Mouse (Mus musculus) retina, embryonic 14.5 days (tissue): ENCODE results near the gene Ifi27l2a.
"Not testable (repeated sequence)": the region's sequence is repeated elsewhere in the genome, so short reads cannot be mapped to it uniquely, and the experiment has no call there.

Experiments used
- DNase-seq: peaks from one replicate; pipeline ENCODE4 v3.0.0-alpha.2; 2015; ENCODE audit warnings: low spot score

The Ifi27l2a gene

DNA sequence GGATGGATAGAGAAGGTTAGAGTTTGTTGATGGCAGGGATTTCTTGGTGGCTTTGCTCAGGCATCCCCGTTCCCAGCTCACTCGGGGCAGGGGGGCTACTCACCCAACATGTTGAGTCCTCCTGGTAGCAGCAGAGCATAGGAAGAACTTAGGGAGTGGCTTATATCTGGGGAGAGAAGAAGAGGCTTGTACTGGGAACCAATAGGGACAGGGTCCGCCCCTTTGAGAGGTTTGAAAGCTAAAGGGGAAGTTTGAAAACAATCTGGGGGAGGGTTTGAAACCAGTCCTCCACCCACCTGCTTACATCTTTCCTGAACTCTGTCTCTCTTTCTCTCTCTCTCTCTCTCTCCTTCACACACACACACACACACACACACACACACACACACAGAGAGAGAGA is at the start of gene Ifi27l2a:
Gene Ifi27l2a, minus strand, starts transcription at position 157 of the 400 bp plus-strand sequence.
- no peak for DNase-seq

DNA sequence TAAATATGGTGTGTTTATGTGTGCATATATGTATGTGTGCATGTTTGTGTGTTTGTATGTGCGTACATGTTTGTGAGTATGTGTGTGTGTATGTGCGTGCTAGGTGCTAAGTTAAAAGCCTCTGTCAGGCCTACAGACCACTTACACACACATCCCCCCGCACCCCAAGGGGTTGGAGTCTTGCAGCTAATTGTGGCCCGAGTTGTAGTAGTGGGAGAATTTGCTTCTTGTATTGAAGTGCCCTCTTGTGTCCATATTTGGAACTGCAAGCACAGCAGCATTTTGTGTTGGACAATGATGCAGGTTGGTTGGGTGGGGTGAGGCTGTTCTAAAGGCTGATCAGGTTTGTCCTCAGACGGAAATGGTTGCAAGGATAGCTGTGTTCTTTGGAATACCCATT is 49.3 kb upstream of the Ifi27l2a start:
- DNase-seq, result peak; percentile 81

- no peak for DNase-seq
Measured at GRCm38 (mm10) chr12:103491091-103491730, 47.7 kb upstream of the Ifi27l2a start.

- DNase-seq, result no peak
Measured at GRCm38 (mm10) chr12:103487750-103488149, 44.3 kb upstream of the Ifi27l2a start.

DNA sequence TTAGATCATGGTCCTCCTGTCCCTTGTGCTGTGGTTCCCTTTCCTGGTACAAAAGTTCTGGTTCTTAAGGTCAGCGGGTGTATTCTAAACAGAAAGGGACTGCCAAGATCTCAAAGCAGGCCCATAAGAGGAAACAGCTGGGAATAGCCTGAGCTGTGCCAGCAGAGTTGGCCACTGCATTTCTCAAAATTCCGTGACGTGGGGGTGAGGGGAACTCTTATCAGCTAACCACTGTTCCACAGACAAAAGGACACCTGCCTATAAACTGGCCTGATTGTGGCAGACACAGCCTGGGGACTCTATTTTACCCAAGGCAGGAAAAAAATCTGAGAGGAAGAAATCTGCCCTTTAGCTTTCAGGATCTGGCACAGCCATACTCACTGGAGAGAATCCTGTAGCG is 43.8 kb upstream of the Ifi27l2a start:
- no peak for DNase-seq

GRCm38 (mm10) chr12:103486726-103487125 is 43.2 kb upstream of the Ifi27l2a start:
- DNase-seq, result no peak

DNA sequence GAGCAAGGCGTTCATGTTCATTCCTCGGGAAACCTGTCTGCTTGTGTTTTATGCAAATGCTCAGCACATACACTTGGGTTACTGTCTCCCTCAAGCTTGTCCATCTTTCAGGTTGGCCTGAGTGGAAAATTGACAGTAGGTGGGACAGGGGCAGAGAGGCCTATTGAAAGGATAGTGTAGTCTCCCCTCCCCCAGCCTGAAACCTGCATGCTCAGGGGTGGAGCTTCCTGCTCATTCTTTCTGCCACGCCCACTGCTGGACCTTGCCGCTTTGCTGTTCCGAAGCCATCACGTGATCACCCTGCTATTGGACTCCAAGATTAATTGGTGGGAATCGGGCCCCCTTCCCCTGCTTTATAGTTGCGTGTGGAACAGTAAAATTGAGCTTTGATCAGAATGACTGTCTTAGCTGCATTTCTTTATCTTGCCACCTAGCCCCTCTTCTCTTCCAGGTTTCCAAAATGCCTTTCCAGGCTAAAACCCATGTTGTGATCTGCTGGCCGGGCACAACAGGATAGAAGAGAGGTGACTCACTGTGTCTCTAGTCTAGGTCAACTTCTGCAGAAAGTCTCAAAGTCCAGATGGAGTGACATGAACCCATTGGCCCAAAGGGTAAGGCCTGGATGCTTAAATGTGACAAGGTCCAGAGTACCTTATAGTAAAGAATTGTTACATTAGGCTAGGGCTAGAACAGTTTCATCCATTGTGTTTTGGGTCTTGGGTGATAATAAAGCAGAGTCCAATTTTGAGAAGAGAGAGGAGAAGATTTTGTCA is 40.9 kb upstream of the Ifi27l2a start:
- not testable (repeated sequence) for DNase-seq

DNA sequence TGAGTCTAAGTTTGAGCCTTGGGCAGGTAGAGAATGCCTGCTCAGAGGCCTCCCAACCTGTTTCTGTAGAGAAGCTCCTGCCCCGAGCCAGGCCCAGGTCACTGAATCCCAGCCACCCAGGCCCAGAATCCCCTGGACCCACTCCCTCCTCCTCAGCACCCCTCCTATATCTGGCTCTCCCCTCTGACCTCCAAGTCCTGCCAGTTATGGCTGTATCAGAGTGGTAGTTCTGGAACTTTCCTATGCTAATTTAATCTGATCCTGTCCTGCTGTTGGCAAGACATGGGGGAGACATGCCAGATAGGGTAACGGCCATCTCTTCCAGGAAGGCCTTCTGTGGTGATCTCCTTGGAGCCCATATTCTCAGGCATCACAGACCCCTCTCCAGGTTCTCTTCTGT is 39.3 kb upstream of the Ifi27l2a start:
- no peak for DNase-seq

DNA sequence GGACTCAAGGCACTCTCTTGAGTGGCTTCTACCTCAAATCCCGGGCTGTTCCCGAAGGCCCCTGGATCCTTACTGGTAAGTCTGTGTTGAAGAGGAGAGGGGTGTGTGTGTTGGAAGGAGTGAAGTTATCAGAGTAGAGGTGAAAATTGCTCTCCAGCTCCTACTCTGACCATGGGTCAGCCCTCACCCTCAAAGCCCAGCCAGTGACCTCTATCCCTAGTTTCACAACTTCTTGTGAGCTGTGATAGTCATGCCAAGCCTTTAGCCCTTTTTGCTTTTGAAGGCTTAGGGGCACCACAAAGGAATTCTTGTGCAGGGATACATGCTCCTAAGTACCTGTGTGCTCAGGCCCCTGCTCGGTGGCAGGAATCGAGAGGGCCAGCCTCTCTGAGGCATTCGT is 38.2 kb upstream of the Ifi27l2a start:
- no peak for DNase-seq

GRCm38 (mm10) chr12:103477461-103478015 is 34.1 kb upstream of the Ifi27l2a start:
- DNase-seq, result peak; percentile 0

GRCm38 (mm10) chr12:103476779-103477389 is 33.4 kb upstream of the Ifi27l2a start:
- DNase-seq, result peak; percentile 0

- peak; percentile 0 for DNase-seq
Measured at GRCm38 (mm10) chr12:103474481-103474880, 31.0 kb upstream of the Ifi27l2a start.

DNA sequence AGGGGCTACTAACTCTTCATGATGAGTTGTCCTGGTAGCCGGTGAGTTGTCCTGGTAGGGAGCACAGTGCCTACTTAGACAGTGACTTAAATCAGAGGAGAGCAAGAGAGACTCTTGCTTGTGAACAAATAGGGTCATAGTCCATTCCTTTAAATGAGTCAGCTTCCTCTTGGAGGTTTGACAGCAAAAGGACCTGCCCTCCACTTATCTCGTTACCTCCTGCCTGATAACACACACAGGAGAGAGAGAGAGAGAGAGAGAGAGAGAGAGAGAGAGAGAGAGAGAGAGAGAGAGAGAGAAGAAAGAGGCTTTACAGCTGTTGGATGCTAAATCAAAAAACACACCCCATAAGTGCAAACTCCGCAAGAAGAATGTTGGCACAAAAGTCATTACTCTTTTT is 13.7 kb upstream of the Ifi27l2a start, which contains the start of gene Ifi27l2b:
Gene Ifi27l2b, minus strand, starts transcription at position 84 of the 400 bp plus-strand sequence.
- DNase-seq, result no peak

- not testable (repeated sequence) for DNase-seq
Measured at GRCm38 (mm10) chr12:103456727-103457126, 13.2 kb upstream of the Ifi27l2a start.

DNA sequence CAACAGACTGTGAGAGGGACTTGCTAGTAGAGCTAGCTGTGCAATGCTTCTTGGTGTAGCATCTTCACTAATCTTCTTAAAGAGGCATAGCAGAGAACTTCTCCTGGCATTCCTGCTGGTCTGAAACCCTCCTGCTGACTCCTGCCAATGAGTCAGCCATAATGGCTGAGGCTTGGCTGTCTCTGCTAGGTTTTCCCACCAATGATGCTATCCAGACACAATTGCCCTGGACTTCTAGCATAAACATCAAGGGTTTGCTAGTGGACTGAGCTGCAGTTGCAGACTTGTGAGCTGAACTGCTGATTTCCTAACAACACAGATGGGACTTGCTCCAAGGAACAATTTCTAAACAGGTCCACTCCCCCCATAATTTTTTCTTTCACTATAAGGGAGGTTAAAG is 9.9 kb upstream of the Ifi27l2a start:
- DNase-seq, result no peak

GRCm38 (mm10) chr12:103445060-103445459 is 1.6 kb upstream of the Ifi27l2a start:
- no peak for DNase-seq

DNA sequence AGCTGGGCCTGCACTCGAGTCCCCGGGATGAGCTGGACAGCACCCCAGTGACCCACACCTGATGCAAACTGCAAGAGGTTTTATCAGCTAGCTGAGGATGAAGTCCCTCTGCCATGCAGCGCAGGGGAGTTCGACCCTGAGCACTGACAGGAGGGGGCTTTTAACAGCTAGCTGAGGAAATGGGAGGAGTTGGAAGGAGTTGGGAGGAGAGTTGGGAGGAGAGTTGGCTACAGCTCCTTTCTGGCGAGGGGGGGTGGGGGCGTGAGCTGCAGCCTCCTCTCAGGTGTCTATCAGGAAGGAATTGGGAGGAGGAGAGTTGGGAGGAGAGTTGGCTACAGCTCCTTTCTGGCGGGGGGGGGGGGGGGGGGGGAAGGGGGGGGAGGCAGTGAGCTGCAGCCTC is 781 bp upstream of the Ifi27l2a start:
- not testable (repeated sequence) for DNase-seq

GRCm38 (mm10) chr12:103437601-103438000 is 5.9 kb downstream of the Ifi27l2a start:
- no peak for DNase-seq

GRCm38 (mm10) chr12:103434861-103435260 is 8.6 kb downstream of the Ifi27l2a start:
- no peak for DNase-seq

- DNase-seq, result peak; percentile 1
Measured at GRCm38 (mm10) chr12:103433986-103434731, 9.3 kb downstream of the Ifi27l2a start, which contains the start of gene Ifi27. Gene Ifi27 (plus strand): TSS chr12:103434211.

DNA sequence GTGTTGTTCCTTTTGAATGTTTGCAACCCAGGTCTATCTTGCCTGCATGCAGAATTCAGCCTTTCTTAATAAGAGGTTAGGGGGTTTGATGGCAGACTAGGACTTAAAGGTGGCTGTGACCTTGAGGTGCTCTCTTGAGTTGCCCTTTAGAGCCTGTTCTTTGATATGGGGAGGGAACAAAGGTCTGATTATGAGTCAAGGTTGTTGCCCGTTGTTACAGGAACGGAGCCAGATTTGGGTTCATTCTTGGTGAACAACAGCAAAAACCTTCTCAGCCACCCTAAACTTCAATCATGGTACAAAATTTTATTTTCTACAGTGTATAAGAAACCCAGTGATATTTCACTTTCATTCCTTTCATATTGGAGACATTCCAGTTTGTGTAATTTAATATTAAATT is 10.1 kb downstream of the Ifi27l2a start:
- DNase-seq, result no peak

DNA sequence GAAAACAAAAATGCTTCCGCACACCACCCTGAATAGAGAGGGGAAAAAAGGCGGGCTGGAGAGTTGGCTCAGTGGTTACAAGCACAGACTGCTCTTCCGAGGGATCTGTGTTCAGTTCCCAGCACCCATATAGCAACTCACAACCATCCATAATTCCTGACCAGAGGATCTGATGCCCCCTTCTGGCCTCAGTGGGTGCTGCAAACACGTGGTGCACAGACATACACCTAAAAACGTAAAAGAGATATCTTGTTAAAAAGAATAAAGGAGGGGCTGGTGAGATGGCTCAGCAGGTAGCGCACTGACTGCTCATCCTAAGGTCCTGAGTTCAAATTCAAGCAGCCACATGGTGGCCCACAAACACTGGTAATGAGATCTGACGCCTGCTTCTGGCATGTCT is 16.8 kb downstream of the Ifi27l2a start:
- DNase-seq, result no peak
